8 mouse cellular contexts compared by ENCODE assay signal in the genomic region with DNA sequence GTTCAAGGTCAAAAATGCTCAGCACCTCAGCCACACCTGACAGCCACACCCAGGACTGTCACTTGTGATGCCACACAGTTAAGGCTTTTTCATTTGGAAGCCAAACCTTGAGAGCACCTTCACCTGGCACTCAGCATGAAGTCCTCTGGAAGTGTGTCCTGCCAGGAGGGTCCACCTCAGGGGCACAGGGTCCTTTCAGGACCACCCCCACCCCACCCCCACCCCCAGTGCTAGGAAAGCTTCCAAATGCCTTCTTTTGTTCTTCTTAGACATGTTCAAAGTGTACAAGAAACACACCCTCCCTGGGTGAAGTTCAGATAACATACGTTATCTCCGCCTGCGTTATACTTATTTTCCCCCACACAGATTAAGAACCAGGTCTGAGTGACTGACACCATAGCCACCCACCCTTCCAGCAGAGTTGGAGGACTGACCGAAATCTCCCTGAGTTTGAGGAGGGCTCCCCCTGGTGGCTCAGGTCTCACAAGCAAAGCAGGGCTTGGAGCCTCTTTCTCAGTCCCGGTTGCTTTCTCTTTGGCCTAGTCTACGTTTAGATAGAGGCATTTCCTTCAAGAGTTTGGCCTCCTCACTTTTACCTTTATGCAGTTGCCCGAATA. TPM values are rescaled to one million over a fixed set of nuclear protein-coding genes. Genes with fewer than 3 reads are reported as not detected.
DNase-seq lines count a peak whose midpoint lies in the region; ATAC-seq lines count a peak whose summit lies in the region.

No protein-coding gene starts in this region.

- DNase-seq in adrenal gland, adult 2 months, result peak; percentile 89
- peak; percentile 79 for DNase-seq in embryo, embryonic 11.5 days (ENCODE audit: low read depth, low spot score)
- peak; percentile 88 to 93 for DNase-seq in gastrocnemius, postnatal 4 days (ENCODE audit: low spot score in 2 of 2)
- peak; percentile 86 to 87 for DNase-seq in left cerebral cortex, postnatal 36 days (ENCODE audit: low spot score in 2 of 2)
- peak; percentile 87 for DNase-seq in midbrain, embryonic 10.5 days (ENCODE audit: low spot score)
- peak; percentile 99 for DNase-seq in right cerebral cortex, postnatal 4 days
- peak; percentile 75 for DNase-seq in yolk sac, embryonic 10.5 days (ENCODE audit: low spot score)

- no peaks in the 10 kb centered on the region for H3K9me3 ChIP-seq in intestine, embryonic 16.5 days (ENCODE audit: control insufficient read depth, low read length)
- H3K9me3 ChIP-seq in midbrain, embryonic 10.5 days (replicated peaks), result no peaks in the 10 kb centered on the region

- H3K36me3 ChIP-seq in intestine, embryonic 16.5 days (ENCODE audit: control insufficient read depth, insufficient read depth, low read length), result no peaks in the 10 kb centered on the region
- H3K36me3 ChIP-seq in midbrain, embryonic 10.5 days, result no peaks in the 10 kb centered on the region

- H3K4me1 ChIP-seq in intestine, embryonic 16.5 days (ENCODE audit: control insufficient read depth, insufficient read depth, low read length), result no peaks in the 10 kb centered on the region
- peaks cover 9% of the 10 kb centered on the region for H3K4me1 ChIP-seq in midbrain, embryonic 10.5 days

- peak; percentile 85 for ATAC-seq in intestine, embryonic 16.5 days

- H3K4me2 ChIP-seq in intestine, embryonic 16.5 days (ENCODE audit: low read depth, low read length), result no peak overlapping the region

- H3K4me3 ChIP-seq in intestine, embryonic 16.5 days (ENCODE audit: low read length), result no peak overlapping the region
- no peak overlapping the region for H3K4me3 ChIP-seq in midbrain, embryonic 10.5 days

- H3K27ac ChIP-seq in intestine, embryonic 16.5 days (ENCODE audit: low read length), result no peak overlapping the region
- H3K27ac ChIP-seq in midbrain, embryonic 10.5 days (replicated peaks), result no peak overlapping the region

- WGBS in intestine, embryonic 16.5 days, result 6% methylated on average over 7 of the region's 7 CpGs
- 18% methylated on average over 7 of the region's 7 CpGs for WGBS in midbrain, embryonic 10.5 days

- 0 out of 2 replicates have a peak overlapping the region, but pooled peaks have one; percentile 10 for H3K9ac ChIP-seq in intestine, embryonic 16.5 days (ENCODE audit: low read depth, low read length)

- intact Hi-C loops in left cerebral cortex, postnatal 36 days (cut with DNase I), result loop anchor here (1.0 to 5.0 kb wide), 2 partner anchors 31 to 234 kb away; a partner anchor contains a TSS

- no peaks in the 10 kb centered on the region for H3K27me3 ChIP-seq in intestine, embryonic 16.5 days (replicated peaks; ENCODE audit: control insufficient read depth, insufficient read depth, low read length)
- H3K27me3 ChIP-seq in midbrain, embryonic 10.5 days (ENCODE audit: low read depth, poor library complexity, severe bottlenecking), result no peaks in the 10 kb centered on the region

RNA-seq across cellular contexts. Expression of a gene that starts 16.7 kb away (rescaled TPM):
- under 1 TPM; 0.07 to 0.09 TPM for total RNA-seq in adrenal gland, adult 2 months (2021)
- polyA plus RNA-seq in adrenal gland, adult 2 months (2012; rRNA removed), result not detected in 2 replicates
- under 1 TPM; 0.22 to 0.31 TPM for total RNA-seq in gastrocnemius, postnatal 4 days (2021)
- 0.06 TPM in 1 of 2 replicates, not detected in the other for polyA plus RNA-seq in intestine, embryonic 16.5 days (2015; fragmentation: Nextera tagmentation; extraction: Ambion mirVana)
- total RNA-seq in left cerebral cortex, postnatal 36 days (2021), result under 1 TPM; 0.41 to 0.81 TPM
- polyA plus RNA-seq in midbrain, embryonic 10.5 days (2016; fragmentation: Nextera tagmentation; extraction: Ambion mirVana), result 0.02 TPM in 1 of 2 replicates, not detected in the other

RNA-seq across cellular contexts. Expression of a gene that starts 19.0 kb away (rescaled TPM):
- total RNA-seq in adrenal gland, adult 2 months (2021), result 1 to 10 TPM; 5.0 to 7.1 TPM
- polyA plus RNA-seq in adrenal gland, adult 2 months (2012; rRNA removed), result 17.6 and 21.9 TPM in 2 replicates
- total RNA-seq in gastrocnemius, postnatal 4 days (2021), result 1 to 10 TPM; 5.4 to 6.6 TPM
- polyA plus RNA-seq in intestine, embryonic 16.5 days (2015; fragmentation: Nextera tagmentation; extraction: Ambion mirVana), result 4.2 and 6.1 TPM in 2 replicates
- total RNA-seq in left cerebral cortex, postnatal 36 days (2021), result 1 to 10 TPM; 4.1 to 5.5 TPM
- 3.6 and 5.6 TPM in 2 replicates for polyA plus RNA-seq in midbrain, embryonic 10.5 days (2016; fragmentation: Nextera tagmentation; extraction: Ambion mirVana)

RNA-seq across cellular contexts. Expression of a gene that starts 31.0 kb away (rescaled TPM):
- 10 to 100 TPM; 27.7 to 36.7 TPM for total RNA-seq in adrenal gland, adult 2 months (2021)
- polyA plus RNA-seq in adrenal gland, adult 2 months (2012; rRNA removed), result 60.4 and 66.7 TPM in 2 replicates
- 10 to 100 TPM; 40.9 to 44.9 TPM for total RNA-seq in gastrocnemius, postnatal 4 days (2021)
- polyA plus RNA-seq in intestine, embryonic 16.5 days (2015; fragmentation: Nextera tagmentation; extraction: Ambion mirVana), result 30.2 and 32.3 TPM in 2 replicates
- 10 to 100 TPM; 27.6 to 36.6 TPM for total RNA-seq in left cerebral cortex, postnatal 36 days (2021)
- polyA plus RNA-seq in midbrain, embryonic 10.5 days (2016; fragmentation: Nextera tagmentation; extraction: Ambion mirVana), result 20.5 and 26.3 TPM in 2 replicates

RNA-seq across cellular contexts. Expression of a gene that starts 47.4 kb away (rescaled TPM):
- 100 to 1,000 TPM; 235 to 255 TPM for total RNA-seq in adrenal gland, adult 2 months (2021)
- polyA plus RNA-seq in adrenal gland, adult 2 months (2012; rRNA removed), result 28.1 and 31.9 TPM in 2 replicates
- 100 to 1,000 TPM; 337 to 338 TPM for total RNA-seq in gastrocnemius, postnatal 4 days (2021)
- polyA plus RNA-seq in intestine, embryonic 16.5 days (2015; fragmentation: Nextera tagmentation; extraction: Ambion mirVana), result 238 and 252 TPM in 2 replicates
- 100 to 1,000 TPM; 206 to 234 TPM for total RNA-seq in left cerebral cortex, postnatal 36 days (2021)
- 363 TPM in 2 replicates for polyA plus RNA-seq in midbrain, embryonic 10.5 days (2016; fragmentation: Nextera tagmentation; extraction: Ambion mirVana)
